Mouse (Mus musculus) C2C12 (cell line): Measurements from ENCODE around the gene Acvr1.

Experiments used
- CEBPB ChIP-seq: IDR thresholded peaks from one replicate; pipeline ENCODE4 v1.6.1; 2011; ENCODE audit warnings: low read depth, mild to moderate bottlenecking, control low read depth, moderate library complexity
- CTCF ChIP-seq: IDR thresholded peaks from one replicate; pipeline ENCODE4 v1.5.1; 2011; ENCODE audit not compliant: control insufficient read depth, insufficient read depth, insufficient read length
- MYOG ChIP-seq: IDR thresholded peaks from one replicate; pipeline ENCODE4 v1.6.1; 2011; ENCODE audit not compliant: control insufficient read depth, insufficient read length; ENCODE audit errors: extremely low read depth
- USF1 ChIP-seq: IDR thresholded peaks from one replicate; pipeline ENCODE4 v1.6.1; 2011; ENCODE audit warnings: low read depth, mild to moderate bottlenecking, control low read depth, moderate library complexity

DNA sequence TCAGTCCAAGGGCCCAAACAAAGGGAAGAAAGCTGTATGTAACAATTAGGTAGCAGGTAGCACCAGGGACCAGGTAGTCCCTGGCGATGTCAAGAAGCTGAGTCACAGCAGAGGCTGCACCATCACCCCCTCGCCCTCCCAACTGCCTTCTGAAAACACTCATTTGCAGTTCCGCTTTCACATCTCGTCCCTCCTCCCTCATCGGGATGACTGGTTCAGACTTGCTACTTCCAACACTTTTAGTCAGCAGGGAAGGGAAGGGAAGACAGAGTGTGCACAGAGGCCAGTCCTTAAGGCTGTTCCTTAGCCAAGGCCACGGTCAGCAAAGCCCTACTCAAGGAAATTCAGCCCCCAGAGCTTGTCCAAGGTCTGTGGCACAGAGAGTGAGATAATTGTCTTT, 86.2 kb downstream of the Acvr1 start:
- TF ChIP-seq MYOG (no peak), CTCF (no peak), USF1 (no peak), CEBPB (no peak)
